In the genomic region with DNA sequence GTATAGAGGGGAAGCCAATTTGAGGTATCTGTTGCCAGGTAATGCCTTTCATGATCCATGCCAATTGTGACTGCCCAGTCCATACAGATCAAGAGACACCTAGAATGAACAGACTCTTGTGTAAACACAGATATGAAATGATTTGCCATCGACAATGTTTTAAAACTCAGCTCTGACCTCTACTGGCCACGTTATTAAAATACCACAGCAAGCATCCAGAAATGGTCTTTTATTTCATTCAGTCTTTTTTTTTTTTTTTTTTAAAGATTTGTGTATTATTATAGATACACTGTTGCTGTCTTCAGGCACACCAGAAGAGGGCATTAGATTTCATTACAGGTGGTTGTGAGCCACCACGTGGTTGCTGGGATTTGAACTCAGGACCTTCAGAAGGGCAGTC, we compare ENCODE assay signal across 8 mouse cellular contexts. TPM values are rescaled to one million over a fixed set of nuclear protein-coding genes. Genes with fewer than 3 reads are reported as not detected.
DNase-seq lines count a peak whose midpoint lies in the region; ATAC-seq lines count a peak whose summit lies in the region.

No protein-coding gene starts in this region.

- DNase-seq in cerebellum, postnatal 14 days, result peak; percentile 56 to 59
- no peak for DNase-seq in cerebellum, postnatal 36 days
- DNase-seq in left cerebral cortex, postnatal 25 days (ENCODE audit: low spot score in 2 of 2), result peak; percentile 16 to 36
- no peak for DNase-seq in left cerebral cortex, adult 8-10 months (ENCODE audit: low spot score in 2 of 2)
- DNase-seq in CD4-positive helper T cell, adult 2 months (ENCODE audit: low read depth, low spot score), result peak; percentile 58
- no peak for DNase-seq in urinary bladder, postnatal 36 days (ENCODE audit: low spot score in 2 of 2)

- peak; percentile 41 to 44; a peak in 2 of 4 replicates for ATAC-seq in hematopoietic stem cell, adult 5-6 weeks (replicated peaks in 1 of 2; ENCODE audit: insufficient read depth in 1 of 2, low FRiP score in 2 of 2, low TSS enrichment in 1 of 2, low read depth in 1 of 2, poor library complexity in 2 of 2, severe bottlenecking in 2 of 2)
- no peak for ATAC-seq in monocyte, adult 5-6 weeks (replicated peaks; ENCODE audit: insufficient number of reproducible peaks, low FRiP score, low TSS enrichment, poor library complexity, severe bottlenecking)

- intact Hi-C loops in left cerebral cortex, postnatal 25 days (cut with DNase I), result loop anchor here (5.0 to 10.0 kb wide), 3 partner anchors 76 to 744 kb away; no protein-coding TSS in a partner anchor

RNA-seq across cellular contexts. Expression of gene Scrg1, which starts 29.6 kb away (rescaled TPM):
- 10 to 100 TPM; 44.5 to 54.1 TPM for total RNA-seq in left cerebral cortex, postnatal 25 days (2021)
- total RNA-seq in left cerebral cortex, adult 8-10 months (2022), result 10 to 100 TPM; 36.6 to 53.2 (median 41.0) TPM
- total RNA-seq in hematopoietic stem cell, adult 5-6 weeks (2017), result 2.4 TPM in 1 of 2 replicates, not detected in the other
- not detected in 3 replicates for total RNA-seq in monocyte, adult 5-6 weeks (2017)

Comparison
In these comparisons a context has a peak if more than half of its experiments do, and no peak if none do; other contexts are left out.
1. DNase-seq: peak in cerebellum, postnatal 14 days (2 of 2), left cerebral cortex, postnatal 25 days (2 of 2) and CD4-positive helper T cell, adult 2 months (single experiment); none in cerebellum, postnatal 36 days (0 of 2), left cerebral cortex, adult 8-10 months (0 of 2) and urinary bladder, postnatal 36 days (0 of 2).
2. RNA of gene Scrg1, which starts 29.6 kb away (total RNA-seq): 44.5 to 54.1 TPM in left cerebral cortex, postnatal 25 days and 36.6 to 53.2 TPM in left cerebral cortex, adult 8-10 months; 2.4 TPM in hematopoietic stem cell, adult 5-6 weeks and not detected in monocyte, adult 5-6 weeks; every median in the first group is over 10 times any median in the second.